Mouse (Mus musculus) kidney, postnatal 4 days (tissue): Measurements from ENCODE around the gene Slc36a1.
A peak's percentile ranks its signal among the peaks of the same experiment; 100 is the strongest.

Source experiments
- DNase-seq, 2 experiments: peaks; one replicate each; pipeline ENCODE4 v3.0.0; 2021; ENCODE audit warnings: mixed read lengths in 2 of 2

Slc36a1 gene

DNA sequence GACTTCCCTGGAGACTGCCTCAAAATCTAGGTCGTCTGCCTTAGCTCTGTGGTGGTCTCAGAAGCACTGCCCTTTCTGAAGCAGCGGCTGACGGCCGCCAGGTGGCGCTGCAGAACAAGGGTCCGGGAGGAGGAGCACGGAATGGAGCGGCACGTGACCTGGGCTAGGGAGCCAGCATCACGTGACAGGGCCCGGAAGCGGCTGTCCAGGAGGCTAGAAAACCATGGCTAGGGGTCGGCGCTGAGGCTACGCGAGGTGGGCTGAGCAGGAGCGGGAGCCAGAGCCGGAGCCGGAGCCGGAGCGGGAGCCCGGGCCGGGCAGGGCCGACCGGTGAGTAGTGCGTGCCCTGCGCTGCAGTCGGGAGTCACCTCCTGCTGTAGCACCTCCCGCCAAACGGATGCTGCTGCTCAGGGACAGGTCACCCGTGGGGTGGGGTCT lies at the start of gene Slc36a1:
Gene Slc36a1, plus strand, starts transcription at position 192 of the 438 bp plus-strand sequence.
- DNase-seq: peak; percentile 99

DNA sequence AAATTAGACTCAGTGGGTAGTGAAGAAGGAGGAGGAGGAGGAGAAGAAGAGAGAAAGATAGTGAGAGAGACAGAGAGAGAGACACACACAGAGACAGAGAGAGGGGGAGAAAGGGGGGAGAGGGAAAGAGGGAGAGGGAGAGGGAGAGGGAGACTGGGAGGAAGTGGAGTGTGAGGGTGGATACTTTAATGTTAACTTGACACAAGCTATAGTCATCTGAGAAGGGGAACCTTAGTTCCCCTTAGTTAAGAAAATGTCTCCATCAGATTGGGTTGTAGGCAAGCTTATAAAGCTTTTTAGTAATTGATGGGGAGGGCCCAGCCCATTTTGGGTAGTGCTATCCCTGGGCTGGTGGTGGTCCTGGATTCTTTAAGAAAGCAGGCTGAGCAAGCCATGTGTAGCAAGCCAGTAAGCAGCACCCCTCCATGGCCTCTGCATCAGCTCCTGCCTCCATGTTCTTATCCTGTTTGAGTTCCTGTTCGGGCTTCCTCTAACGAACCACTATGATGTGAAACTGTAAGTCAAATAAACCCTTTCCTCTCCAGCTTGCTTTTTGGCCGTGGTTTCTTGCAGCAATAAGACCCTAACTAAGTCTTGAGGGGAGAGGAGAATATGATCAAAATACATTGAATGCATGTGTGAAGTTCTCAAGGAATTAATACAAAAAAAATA lies 49.6 kb upstream of the Slc36a1 start:
- DNase-seq: no peak

DNA sequence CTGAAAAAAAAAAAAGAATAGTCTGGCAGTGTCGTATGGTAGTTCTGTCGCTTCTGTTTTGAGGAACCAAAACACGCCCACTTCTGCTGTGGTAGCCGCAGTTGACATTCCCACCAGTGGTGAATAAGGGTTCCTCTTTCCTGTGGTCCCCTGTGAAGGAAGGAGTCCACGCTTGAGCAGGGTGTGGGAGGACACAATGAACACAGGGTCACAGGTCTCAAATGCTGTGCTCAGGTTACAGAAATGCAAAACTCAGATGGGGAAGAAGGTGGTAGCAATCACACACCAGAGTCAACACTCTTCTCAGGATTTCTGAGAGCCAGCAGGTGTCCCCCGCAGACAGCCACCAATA lies 49.1 kb upstream of the Slc36a1 start:
- no peak for DNase-seq

DNA sequence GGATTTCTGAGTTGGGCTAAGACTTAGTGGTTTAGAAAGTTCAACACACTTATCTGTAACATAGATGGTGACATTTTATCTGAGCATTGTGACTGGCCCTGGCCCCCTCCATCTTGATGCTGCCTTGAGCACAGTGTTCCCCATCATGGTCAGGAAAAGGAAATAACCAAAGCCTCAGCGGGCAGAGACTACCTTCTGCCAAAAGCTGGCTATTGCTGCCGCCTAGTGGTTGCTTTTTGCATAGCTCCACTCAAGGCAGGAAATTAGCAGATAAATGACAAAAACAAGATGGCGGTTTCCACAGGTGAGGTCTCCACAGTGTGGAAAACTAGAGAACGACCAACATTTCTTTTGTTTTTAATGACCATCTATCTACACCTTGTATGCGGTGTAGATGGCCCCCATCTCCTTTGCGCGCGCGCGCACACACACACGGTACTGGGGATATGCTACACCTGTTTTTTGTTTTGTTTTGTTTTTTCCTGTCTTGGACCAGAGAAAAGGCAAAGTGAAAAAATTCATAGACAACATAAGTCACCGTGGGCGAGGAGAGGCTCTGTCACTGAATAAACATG lies 45.3 kb upstream of the Slc36a1 start:
- peak; percentile 92 for DNase-seq

DNA sequence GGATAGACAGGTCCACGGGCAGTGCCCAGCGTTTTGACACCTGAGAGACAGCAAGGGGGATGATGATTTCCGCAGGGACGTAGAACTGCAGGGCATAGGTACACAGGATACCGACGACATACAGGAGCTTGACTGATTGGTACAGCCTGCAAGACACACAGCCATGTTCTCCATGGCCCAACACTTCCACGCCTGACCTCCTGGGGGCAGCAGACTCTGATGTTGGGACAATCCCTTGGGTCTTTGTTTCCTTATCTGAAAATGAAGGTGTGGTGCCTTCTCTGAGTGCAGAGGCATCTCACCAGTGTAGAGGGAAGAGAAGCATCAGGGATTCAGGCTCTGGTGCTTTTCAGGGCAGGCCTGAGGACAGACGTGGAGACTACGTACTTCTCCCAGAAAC lies 41.5 kb upstream of the Slc36a1 start:
- peak; percentile 69 to 70 for DNase-seq

DNA sequence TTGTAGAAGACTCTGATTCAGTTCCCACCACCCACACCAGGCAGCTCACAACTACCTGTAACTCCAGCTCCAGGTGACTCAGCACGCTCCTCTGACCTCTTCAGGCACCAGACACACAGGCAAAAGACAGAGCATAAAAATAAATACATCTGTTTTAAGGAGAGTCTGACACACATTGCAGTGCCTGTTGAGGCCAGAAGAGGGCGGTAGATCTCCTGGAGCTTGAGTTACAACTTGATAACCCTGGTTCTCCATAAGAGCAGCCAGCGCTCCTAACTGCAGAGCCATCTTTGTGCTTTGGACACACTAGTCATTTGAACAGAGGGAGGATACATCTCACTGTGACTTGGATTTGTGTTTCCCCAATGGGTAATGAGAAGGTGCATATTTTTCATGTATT lies 39.4 kb upstream of the Slc36a1 start:
- peak; percentile 60 to 64 for DNase-seq

DNA sequence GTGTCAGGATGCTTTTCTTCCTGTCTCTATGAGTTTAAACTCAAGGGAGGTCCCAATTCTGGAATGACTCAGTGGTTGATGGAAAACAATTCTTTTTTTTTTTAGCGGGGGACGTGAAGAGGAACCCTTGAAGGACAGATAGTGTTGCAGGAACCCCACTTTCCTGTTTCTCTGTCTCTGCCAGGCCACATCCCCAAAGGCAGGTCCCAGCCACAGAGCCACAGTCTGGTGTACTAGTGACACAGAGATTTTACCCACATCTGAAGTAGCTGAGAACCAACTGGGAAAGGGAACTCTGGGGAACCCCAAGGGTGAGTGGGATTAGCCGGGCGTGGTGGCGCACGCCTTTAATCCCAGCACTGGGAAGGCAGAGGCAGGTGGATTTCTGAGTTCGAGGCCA lies 38.4 kb upstream of the Slc36a1 start:
- DNase-seq: no peak

DNA sequence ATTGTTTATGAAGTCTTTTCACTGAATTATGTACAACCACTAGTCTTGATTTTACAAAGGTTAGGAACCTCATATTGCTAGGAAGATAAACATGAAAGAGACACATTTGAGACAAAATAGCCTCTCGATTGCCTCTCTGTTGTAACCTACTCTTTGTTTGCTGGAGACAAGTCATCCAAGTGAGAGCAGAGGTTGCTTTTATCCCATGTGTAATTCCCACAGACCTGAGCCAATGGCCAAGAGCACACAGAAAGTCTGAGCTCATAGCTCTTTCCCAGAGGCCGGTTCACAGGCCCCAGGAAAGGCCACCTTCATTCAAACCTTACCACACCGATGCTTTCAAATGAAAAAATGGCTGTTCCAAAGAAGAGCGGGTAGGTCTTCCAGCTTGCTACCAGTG lies 35.6 kb upstream of the Slc36a1 start:
- no peak for DNase-seq

DNA sequence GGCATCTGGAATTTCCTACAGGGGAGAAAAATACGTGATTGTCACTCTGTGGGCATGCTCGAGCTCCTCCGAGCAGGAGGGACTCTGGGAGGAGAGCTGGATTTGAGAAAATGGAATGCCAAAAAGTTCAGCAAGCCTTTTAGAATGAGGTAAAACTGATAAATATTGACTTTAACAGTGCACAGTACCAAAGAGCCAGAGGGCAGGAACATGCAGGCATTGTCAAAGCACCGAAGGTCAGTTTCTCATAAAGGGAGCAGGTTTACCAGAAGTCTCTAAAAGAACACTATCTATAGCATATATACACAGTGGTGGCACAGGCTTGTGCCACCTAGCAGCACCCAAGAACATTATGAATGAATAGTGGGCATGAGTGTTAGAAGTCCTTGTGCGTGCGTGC lies 35.2 kb upstream of the Slc36a1 start:
- DNase-seq: no peak

DNA sequence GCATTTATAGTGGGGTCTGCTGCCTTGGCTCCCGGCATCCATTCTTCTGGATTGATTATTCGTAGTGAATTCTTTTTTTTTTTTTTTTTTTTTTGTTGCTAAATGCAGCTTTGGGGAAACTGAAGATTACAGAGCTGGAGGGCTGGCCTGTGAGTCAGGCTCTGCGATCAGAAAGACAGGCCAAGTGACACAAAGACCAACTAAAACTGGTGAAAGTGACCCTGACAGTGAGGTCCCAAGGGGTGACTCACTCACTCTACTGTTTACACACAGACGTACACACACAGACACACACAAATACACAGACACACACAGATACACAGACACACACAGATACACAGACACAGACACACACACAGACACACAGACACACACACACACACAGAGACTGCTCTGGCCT lies 33.6 kb upstream of the Slc36a1 start:
- no peak for DNase-seq

DNA sequence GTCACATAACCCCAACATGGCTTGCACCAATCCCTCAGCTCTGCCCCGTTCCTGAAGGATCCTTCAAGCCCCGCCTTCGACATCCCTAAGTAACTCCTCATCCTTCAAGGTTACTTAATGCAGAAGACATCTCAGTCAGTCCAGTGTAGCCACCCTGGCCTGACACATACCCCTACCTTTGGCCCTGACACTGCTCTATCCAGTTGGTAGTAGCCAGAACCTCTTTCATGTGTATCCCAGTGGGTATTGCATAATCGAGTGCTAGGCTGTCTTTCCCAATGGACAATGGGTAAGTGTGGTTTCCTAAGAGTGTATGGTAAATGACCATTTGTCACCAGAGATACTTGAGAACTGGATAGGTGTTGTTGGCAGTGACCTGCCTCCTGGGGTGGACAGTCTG lies 25.3 kb upstream of the Slc36a1 start:
- no peak for DNase-seq

DNA sequence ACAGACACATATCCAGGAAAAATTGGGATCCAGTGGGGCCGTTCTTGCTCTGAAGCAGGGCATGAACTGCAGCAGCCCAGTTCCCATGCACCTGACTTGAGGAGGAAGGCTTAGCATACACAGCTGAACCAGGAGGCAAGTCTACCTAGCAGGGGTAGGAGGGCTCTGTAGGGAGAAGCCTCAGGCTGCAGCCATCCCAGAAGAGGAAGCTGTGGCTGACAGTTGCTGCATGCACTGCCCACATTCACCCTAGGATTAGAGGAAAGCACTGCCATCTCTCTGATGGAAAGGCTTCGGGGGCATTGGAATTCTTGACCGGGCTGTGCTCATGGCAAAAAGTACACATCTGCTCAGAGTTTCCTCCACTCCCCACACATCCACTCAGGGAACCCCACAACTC lies 24.3 kb upstream of the Slc36a1 start:
- no peak for DNase-seq

DNA sequence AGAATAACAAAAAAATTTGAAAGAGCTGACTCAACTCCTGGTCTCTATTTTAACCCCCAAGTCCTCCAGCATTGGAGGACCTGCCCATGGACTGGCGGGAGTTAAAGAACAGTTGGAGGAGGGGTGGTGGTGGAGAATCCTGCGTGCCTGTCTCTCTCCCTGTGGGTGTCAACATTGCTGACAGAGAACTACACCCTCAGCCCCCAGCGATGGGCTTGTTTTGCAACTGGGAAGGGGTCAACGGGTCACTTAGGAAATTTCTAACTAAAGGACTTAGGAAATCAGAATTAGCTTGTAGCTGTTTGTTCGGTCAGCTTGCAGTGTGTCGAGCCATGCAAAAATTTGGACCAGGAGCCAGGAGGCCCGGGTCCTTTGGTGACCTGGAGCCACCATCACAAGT lies 21.0 kb upstream of the Slc36a1 start:
- no peak for DNase-seq

DNA sequence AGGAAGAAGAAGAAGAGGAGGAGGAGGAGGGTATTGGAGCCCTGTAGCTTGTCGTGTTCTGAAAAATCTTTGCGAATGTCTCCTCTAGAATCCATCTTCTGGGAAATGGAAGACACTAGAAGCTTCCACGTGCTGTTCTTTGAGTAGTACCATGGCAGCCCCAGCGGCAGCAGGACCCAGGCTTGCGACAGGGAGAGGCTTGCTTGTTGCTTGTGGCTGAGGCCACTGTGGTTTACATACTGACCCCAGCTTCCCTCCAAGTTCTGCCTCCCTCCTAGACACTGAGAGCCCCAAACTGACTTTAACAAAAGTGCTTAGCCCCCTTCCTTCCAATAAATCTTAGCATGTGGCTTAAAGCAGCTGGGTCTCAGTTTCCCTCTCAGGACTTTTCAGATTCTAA lies 19.9 kb upstream of the Slc36a1 start:
- DNase-seq: no peak

DNA sequence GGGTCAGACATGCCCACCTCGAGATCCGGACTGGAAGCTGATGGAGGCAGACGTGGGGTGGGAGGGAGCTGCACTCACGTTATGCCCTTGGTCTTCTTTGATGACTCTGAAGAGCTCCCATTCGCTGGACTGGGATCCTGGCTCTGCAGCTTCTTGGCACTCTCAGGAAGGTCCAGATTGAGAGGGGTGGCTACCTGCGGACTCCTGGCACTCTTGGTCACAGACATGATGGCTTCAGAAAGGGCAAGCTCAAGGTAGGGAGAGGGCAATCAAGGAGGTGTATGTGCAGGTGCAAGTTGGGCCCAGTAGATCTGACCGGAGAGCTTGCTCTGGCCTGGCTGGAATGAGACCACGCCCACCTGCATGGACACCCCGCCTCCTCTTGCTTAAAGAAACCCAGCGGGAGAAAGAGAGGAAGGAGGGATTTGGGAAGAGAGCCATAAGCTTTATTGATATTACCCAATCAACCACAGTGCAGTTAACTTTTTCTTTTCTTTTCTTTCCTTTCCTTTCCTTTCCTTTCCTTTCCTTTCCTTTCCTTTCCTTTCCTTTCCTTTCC lies 19.3 kb upstream of the Slc36a1 start, which contains the start of gene Slc36a2:
Gene Slc36a2, minus strand, starts transcription at position 345 of the 559 bp plus-strand sequence.
- peak; percentile 52 to 58 for DNase-seq

DNA sequence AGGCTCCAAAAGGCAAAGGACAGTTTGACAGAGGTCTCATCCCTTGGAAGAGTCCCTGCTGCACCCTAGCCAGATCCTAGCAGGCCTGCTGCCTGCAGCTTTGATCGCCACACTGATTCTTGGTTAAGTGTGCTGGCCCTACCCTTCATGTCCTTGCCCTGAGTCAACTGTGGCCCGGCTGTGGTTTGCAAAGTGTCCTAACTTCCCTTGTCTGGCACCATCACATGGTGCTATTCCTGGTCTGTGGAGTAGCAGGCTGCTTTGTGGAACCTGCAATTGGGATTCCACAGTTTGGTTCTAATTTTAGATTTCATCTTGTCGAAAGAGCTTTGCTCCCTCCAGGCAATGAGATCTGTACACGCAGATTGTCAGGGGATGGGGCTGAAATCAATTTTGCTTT lies 16.9 kb upstream of the Slc36a1 start:
- DNase-seq: no peak

DNA sequence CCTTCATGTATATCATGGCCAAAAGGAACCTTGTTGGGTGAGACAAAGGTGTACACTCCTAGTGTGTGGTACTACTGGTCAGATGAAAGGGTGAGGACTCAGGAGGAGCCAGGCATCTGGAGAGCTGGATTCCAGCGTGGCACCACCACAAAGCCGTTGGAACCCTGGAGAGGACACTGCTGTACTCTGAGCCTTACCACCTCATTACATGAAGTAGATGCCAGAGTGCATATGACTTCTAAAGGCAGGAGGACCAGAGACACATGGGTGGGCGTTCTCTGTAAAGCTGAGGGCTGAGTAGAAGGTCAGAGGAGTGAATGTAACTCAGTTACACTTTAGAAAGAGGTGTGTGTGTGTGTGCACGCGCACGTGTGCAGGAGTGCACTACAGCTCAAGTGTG lies 16.4 kb upstream of the Slc36a1 start:
- DNase-seq: no peak

DNA sequence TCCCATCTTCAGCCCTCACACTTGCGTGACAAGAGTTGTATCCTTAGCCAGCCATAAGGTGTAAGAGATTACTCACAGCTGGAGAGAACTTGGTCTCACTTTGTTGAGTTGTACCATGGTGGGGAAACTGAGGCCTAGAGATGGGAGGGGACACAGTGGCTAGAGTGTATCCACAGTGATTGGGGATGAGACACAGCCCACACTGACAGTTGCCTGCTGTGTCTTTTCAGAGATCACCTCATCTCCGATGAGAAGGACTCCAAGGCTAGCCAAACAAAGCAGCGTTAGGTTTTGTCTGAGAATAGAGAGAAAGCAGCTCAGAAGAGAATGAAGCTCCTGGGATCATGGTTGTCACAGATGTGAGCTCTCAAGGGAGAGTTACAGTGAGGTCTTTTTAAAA lies 13.9 kb upstream of the Slc36a1 start:
- no peak for DNase-seq

DNA sequence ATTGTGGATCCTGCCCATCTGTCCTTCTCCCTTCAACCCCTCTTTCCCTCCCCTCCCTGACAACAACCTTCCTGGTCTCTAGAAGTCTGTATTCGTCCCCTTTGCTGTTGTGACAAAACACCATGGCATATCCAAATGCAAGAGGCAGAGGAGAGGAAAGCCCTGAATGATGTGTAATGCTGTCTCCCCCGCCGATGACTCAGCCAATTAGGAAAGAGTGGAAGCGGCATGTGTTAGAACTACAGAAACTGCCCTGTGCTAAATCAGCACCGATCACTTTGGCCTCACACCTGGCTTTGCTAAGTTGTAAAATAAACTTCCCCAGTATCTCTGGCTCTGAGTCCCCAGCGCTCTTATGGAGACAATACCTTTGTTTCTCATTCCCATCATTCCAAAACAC lies 7.1 kb upstream of the Slc36a1 start:
- no peak for DNase-seq

DNA sequence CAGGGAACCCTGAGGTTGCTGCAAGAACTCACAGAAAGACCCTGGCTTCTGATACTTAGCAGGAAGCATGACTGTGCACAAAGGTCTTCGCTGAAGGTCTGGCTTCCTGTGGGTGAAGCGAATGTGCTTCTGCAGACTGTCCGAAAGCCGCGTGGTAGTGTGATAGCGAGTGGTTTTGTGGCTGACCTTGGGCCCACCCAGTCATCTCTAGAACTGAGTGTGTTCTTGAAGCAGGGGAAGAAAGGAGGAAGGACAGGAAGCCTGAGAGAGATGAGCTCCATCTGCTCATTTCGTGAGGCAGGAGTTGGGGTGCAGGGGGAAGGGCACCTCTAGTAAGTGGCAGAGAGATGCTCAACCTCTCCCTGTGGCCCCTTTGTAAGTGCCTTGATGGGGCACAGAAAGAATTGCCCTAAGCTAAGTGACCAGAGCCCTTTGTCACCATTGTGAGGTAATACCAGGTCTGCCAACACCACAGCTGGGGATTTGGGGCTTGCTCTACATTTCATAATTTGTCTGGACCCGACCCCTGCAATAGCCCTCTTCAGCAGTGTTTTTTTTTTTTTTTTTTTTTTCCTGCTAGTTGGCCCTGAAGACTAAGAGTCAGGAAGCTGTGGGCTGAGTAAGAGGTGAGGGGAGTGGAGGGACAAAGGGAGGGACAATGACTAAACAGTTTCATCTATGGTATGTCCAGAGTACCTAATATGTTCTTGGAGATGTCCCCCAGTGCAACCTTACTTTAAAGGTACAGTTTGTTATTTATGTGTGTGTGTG lies 6.2 kb upstream of the Slc36a1 start:
- DNase-seq: no peak

DNA sequence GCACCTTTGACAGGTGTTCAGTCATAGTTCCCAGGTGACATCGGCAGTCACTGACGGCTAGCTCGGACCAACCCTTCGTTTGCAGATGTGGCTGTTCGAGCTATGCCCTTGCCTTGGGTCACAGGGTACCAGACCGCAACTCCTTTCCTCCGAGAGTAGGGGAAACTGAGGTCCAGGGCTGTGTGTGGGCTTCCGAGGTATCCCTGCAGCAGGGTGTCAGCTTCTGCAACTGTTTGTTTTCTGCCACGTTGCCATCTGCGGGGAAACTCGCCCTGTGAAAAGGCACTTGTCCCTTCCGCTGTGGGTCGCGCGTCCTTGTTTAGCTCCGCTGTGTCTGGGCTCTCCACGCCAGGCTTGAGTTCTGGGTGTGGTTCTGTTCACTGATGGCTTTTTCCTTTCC lies 452 bp downstream of the Slc36a1 start:
- DNase-seq: peak; percentile 43 to 56

DNA sequence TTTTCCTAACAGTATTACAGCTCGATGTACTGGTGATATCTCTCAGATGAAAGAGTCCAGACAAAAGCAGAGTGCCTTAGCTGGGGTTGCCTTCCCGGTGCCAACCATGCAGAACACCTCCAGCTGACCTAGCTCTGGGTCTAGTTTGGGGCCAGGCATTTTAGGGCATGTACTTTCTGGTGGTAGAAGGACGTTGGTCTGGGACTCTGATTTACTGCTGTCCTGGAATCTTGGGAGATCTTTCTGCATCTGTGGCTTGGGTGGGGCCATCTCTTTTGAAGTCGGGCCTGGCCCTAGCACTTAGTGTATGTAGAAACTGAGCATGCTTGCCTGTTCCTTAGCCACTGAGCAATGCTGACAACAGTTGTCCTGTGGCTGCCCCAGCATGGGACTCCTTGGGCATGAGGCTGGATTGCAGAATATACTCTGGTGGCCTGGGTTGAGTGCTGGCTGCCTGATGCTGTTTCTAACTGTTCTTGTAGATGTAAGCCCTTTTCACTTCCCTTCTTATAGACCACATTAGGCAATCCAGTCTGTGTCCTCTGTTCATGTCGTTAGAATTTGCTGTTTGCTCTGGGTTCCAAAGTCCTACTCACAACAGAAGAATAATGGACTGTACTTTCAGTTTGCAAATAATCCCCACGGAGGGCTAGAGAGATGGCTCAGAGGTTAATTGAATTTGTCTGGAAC lies 4.0 kb downstream of the Slc36a1 start:
- peak in 1 of 2 experiments; percentile 20 for DNase-seq

DNA sequence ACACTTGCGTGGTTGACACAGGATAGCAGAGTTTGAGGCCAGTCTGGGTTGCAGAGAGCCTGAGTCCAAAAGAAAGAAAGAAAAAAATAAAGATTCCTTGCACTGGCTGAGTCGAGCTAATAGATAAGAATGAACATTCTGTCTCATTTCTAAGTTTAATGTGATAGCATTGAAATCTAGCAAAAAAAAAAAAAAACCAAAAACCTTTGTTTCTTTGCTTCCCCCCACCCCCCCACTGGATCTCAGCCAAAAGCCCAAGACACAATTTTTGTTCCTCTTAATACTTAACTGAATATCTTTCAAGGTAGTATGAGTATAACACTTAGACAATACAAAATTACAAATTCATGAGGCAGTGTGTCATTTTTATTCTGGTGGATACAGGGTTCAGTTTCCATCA lies 4.9 kb downstream of the Slc36a1 start:
- no peak for DNase-seq
